Mouse (Mus musculus) testis, postnatal 14 days (tissue): ENCODE results near the gene Hp.

Experiments
- DNase-seq: peaks from one replicate; pipeline ENCODE4 v3.0.0; 2021; ENCODE audit warnings: low spot score

The Hp gene

GRCm38 (mm10) chr8:109563881-109564280 lies 15.1 kb downstream of the Hp start:
- no peak for DNase-seq

GRCm38 (mm10) chr8:109551663-109552062 lies 27.3 kb downstream of the Hp start:
- no peak for DNase-seq

- no peak for DNase-seq
Observed at GRCm38 (mm10) chr8:109544049-109544448, 34.9 kb downstream of the Hp start.

GRCm38 (mm10) chr8:109542748-109543519 lies 36.0 kb downstream of the Hp start:
- DNase-seq = no peak

GRCm38 (mm10) chr8:109542165-109542564 lies 36.8 kb downstream of the Hp start:
- no peak for DNase-seq

- DNase-seq = peak; percentile 67
Observed at GRCm38 (mm10) chr8:109536703-109537102, 42.3 kb downstream of the Hp start.

GRCm38 (mm10) chr8:109535140-109535990 lies 43.6 kb downstream of the Hp start:
- peak; percentile 43 for DNase-seq
